Mouse (Mus musculus) thymus, postnatal 4 days (tissue): ENCODE results near the gene Dmbt1.
"Not testable (repeated sequence)": the region's sequence is repeated elsewhere in the genome, so short reads cannot be mapped to it uniquely, and the experiment has no call there.

Experiments
- DNase-seq: peaks from one replicate; pipeline ENCODE4 v3.0.0; 2021

Gene Dmbt1

GRCm38 (mm10) chr7:131031755-131032154, at the start of gene Dmbt1:
Gene Dmbt1, plus strand, starts transcription at chr7:131032053.
- DNase-seq: no peak

DNA sequence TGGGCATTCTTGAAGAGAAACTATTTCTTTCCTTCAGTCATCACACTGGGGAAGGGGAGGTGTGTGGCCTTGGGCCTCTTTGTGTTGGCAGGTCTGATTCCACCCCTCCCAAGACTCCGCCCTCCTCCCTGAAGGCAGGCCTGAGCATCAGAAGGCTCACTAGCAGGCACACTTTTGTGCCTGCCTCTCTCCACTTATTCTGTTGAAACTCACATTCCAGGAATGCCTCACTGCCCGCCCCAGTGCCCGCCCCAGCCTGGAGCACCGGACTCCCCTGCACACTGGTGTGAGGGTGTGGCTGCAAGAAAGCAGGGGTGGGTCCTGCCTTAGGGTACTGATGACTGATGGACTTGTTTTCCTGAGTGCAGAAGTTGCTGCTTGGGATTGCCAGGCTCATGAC, 49.5 kb upstream of the Dmbt1 start:
- peak; percentile 60 for DNase-seq

DNA sequence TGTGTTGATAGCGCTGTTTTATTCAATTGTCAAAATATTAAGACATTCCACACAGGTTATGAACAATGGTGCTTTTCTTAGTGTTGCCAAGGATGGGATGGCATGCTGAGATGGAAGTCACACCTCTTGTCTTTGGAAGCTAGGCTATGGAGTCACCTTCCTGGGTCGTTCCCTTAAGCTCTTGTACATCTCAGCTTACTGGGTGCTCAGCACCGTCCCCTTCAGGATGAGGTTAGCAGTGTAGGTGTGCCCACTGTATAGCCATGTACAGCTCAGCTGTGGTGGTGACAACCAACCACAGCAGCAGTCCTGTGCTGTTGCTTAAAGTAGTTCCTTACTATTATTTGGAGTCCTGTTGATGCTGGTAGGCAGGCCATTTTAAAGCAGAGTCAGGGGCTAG, 49.0 kb upstream of the Dmbt1 start:
- peak; percentile 26 for DNase-seq

- no peak for DNase-seq
These were observed 47.6 kb upstream of the Dmbt1 start for GRCm38 (mm10) chr7:130984294-130984693.

- DNase-seq: no peak
These were observed 46.7 kb upstream of the Dmbt1 start for GRCm38 (mm10) chr7:130985193-130985592.

- no peak for DNase-seq
These were observed 46.1 kb upstream of the Dmbt1 start for GRCm38 (mm10) chr7:130985716-130986115.

DNA sequence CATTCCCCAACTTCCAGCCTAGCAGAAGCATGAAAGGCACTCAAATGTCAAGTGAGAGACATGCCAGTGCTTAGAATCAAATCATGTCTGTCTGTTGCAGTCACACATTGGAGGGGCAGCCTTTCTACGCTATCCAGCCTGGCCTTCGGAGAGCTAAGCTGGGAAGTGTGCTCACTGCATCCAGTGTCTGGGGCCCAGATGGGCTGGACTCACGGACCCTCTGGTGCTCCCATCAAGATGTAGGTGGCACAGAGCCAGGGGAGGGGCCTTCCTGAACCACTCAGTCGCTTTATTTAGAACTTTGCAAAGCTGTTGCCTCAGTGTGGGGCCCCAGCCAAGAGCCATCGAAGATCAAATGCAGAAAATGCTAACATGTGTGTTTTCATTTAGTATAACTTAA, 43.7 kb upstream of the Dmbt1 start:
- no peak for DNase-seq

DNA sequence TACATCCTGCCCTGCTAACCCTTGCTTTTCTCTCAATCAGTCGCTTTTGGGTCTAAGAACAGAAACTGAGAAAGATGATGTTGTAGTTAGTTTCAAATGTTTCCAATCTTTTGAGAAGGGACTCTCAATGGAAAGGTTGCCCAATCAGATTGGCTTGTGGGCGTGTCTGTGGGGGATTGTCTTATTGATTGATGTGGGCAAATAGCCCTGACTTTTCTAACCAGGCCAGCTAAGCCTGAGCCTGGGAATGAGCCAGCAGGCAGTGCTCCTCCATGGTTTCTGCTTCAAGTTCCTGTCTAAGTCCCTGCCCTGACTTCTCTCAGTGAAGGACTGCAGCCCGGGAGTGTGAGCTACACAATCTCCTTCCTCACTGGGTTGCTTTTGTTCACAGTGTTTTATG, 42.5 kb upstream of the Dmbt1 start:
- no peak for DNase-seq

GRCm38 (mm10) chr7:130991174-130991789, 40.6 kb upstream of the Dmbt1 start:
- DNase-seq: no peak

DNA sequence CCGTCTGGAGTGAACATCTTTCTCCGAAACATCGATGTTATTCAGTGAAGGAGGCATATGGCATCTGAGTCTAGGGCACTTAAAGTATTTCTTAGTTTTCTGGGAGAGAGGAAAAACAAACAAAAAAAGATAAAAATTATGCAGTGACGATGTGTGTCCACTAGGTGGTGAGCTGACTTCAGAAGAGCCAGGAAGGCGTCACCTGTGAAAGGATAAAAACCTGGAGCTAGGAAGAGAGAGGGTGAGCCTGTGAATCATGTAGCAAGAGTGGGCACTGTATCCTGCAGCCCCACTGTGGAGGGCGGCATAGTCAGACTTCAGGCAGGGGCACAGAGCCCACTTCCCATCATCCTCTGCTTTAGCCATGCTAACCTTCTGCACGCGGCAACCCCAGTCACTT, 37.9 kb upstream of the Dmbt1 start:
- peak; percentile 15 for DNase-seq

DNA sequence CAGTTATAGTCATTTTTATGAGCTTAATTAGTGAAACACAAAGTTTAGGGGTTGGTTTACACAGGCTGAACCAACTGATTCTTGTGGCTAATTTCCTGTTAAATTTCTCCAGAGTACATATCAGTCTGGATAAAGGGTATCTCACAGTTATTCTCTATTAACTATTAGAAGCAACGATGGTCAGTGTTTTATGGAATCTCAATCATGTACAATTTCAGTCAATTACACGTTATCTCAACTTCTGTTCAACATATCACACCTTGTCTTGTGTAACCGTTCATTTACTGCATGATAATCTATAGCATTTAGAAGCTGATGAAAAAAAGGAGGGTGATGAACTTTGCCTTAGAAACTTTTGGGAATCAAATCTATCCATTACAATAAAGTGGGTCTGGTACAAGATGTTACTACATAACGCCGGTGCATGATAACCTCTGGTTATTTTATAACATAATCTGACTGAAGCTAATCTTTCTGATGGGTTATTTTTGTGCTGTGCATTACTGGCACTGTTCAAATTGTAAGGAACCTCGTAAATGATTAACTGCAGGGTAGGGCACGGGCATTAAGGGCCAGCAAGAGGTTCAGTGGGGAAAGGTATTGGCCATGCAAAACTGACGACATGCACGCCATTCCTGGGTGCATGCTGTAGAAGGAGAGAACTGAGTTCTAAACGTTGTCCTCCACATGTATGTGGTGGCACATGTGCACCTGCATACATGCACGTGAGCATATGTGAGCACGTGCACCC, 29.7 kb upstream of the Dmbt1 start:
- DNase-seq: no peak

- DNase-seq: peak; percentile 63
These were observed 27.8 kb upstream of the Dmbt1 start for GRCm38 (mm10) chr7:131004071-131004470.

DNA sequence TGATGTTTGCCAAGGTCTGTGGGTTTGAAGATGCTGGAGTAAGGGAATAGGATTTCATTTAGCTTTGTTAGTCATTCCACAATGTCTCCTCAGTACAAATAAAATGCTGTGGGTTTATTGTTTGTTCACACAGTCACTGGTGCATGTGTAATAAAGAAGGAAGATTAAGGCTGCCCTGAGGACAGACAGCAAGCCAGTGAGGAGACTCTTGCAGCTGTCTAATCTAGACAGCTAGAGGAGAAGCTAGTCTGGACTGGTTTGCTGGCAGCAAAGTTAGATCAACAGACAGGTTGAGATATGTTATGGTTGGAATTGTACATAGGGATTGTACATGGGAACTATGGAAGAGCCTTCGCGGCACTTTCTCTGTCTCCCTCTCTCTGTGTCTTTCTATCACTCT, 24.6 kb upstream of the Dmbt1 start:
- DNase-seq: no peak

- DNase-seq: no peak
These were observed 22.7 kb upstream of the Dmbt1 start for GRCm38 (mm10) chr7:131009178-131009577.

DNA sequence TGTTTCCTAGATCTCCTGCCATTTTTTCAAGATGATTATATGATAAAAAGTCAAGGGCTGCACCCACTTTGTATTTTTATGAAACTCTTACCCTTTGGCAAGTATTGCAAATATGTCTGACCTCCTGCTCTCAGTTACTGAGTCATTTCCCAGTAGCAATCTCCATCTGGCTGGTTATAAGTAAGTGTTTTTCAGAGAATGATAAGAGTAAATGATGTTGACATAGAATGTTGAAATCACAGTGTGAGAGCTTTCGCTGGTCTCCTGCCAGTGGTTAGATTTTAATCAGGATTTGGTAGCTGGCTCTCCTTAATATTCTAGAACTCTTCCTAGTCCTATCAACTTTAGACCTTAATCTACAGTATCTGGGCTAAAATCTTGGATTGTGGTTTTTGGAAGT, 20.0 kb upstream of the Dmbt1 start:
- DNase-seq: no peak

GRCm38 (mm10) chr7:131019181-131019580, 12.7 kb upstream of the Dmbt1 start:
- DNase-seq: no peak

DNA sequence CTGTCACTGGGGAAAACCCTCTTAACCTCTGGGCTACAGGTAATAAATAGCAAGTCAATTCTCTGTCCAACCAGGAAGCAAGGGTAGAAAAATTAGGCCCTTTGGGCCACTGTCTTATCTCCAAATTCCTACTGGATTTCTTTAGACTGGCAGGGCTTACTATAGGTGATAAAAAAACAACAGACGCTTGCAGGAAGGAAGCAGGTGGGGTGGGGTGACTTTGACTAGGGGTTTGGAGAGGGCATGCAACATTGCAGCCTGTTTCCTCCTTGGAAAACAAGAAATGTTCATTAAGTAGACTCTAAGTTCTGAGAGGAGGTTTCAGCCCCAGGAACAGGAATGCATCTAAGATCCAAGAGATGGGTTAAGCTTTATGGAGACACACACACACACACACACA, 7.0 kb upstream of the Dmbt1 start:
- DNase-seq: no peak

- no peak for DNase-seq
These were observed 4.3 kb upstream of the Dmbt1 start for GRCm38 (mm10) chr7:131027557-131027956.

- peak; percentile 25 for DNase-seq
These were observed 4.5 kb downstream of the Dmbt1 start for GRCm38 (mm10) chr7:131036396-131036795.

DNA sequence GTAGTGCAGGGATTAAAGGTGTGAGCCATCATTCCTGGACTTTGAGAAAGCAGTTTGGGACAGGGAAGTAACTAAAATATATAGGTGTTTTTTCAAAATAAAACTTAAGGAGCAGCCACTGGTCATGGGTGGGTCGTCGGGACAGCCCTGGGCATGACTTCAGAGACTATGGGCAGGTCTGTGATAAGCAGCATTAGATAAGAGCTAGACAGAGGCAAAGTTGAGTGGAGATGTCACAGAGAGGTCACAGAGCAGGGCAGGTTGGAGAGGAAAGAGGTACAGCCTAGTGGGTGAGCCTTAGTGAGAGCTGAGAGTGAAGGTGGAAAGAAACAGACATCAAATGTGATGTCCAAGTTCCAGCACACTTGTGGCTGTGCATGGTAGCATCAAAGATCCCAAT, 5.2 kb downstream of the Dmbt1 start:
- no peak for DNase-seq

DNA sequence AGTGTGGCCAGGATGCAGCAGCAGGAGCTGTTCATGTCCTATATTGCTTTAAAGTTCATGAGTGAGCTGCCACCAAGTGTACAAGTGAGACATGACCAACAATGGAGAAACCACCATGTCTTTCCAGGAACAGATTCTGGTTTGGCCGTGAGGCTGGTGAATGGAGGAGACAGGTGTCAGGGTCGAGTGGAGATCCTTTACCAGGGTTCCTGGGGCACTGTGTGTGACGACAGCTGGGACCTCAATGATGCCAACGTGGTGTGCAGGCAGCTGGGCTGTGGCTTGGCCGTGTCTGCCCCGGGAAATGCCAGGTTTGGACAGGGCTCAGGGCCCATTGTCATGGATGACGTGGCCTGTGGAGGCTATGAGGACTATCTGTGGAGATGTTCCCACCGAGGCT, 8.9 kb downstream of the Dmbt1 start:
- not testable (repeated sequence) for DNase-seq

DNA sequence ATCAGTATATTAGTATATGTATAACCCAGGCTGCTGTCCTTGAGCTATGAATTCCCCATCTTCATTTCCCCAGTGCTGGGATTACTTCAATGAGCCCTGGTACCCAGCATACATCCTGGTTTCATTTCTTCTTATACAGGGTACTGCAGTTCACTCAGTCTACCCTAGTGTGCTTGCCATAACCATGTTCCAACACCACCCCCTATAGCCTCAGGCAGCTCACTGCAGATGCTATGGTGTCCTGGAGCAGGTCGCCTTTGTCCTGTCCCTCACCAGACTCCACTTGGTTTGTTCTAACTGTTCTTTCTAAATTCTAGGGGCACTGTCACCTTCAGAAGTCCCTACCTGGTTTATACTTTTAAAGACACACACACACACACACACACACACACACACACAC, 10.8 kb downstream of the Dmbt1 start:
- no peak for DNase-seq

DNA sequence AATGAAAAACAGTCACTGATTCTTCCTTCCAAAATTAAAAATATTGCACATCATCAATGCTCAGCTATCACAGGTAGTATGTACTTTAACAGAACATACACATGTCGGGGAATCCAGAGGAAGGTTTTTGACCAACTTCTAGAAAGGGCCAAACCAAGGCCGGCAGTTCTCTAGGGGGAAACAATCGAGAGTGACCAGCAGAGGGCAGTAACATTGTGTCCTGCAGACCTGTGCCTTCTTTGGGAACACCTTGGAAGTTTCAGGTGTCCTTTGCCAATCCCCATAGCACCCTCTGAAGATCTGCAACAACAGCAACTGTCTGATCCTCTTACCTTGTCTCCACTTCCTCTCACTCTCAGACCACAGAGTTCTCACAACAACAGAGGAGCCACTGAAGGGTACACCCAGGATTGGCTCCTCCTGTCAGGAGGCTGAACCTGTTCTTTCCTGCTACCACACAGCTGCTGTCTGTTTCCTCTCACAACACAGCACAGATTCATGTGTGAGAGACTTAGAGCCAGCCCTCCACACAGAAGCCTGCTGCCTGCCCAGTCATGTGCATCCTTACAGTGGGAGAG, 13.5 kb downstream of the Dmbt1 start:
- DNase-seq: peak; percentile 60

GRCm38 (mm10) chr7:131049829-131050228, 18.0 kb downstream of the Dmbt1 start:
- DNase-seq: not testable (repeated sequence)
